Mouse (Mus musculus) E14TG2a.4 (cell line): ENCODE data around the gene Zbed4.

ENCODE experiments used
- CTCF ChIP-seq: conservative IDR thresholded peaks from 2 replicates; pipeline ENCODE4 v1.5.1; 2014; ENCODE audit warnings: low read length
- NANOG ChIP-seq: IDR thresholded peaks from 2 replicates; pipeline ENCODE4 v1.6.1; 2014; ENCODE audit warnings: borderline replicate concordance, low read length, mixed read lengths
- POU5F1 ChIP-seq: IDR thresholded peaks from 2 replicates; pipeline ENCODE4 v1.6.1; 2014; ENCODE audit warnings: low read length, borderline replicate concordance

DNA sequence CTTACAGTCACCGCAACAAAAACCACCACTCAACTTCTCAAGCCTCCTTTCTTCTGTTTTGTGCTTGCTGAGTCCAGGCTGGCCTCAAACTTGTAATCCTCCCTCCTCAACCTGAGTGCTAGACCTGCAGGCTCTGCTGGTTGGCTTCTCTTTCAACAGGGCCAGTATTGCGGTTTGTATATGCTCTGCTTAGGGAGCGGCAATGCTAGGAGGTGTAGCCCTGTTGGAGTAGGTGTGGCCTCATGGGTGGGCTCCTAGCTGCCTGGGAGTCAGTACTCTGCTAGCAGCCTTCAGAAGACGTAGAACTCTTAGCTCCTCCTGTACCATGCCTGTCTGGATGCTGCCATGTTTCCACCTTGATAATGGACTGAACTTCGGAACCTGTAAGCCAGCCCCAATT, 43.3 kb upstream of the Zbed4 start:
- TF ChIP-seq CTCF (no peak), NANOG (no peak), POU5F1 (no peak)
